Mouse (Mus musculus): ENCODE data around the gene Dnmt3c. TPM values are rescaled to one million over a fixed set of nuclear protein-coding genes. Genes with fewer than 3 reads are reported as not detected.
"Not testable (repeated sequence)": the region's sequence is repeated elsewhere in the genome, so short reads cannot be mapped to it uniquely, and the experiment has no call there.

The Dnmt3c gene
- polyA plus RNA-seq (2015; fragmentation: Nextera tagmentation; extraction: Ambion mirVana) = not detected in 2 replicates

GRCm38 (mm10) chr2:153696352-153696751 lies at the start of gene Dnmt3c:
Gene Dnmt3c (plus strand): TSS chr2:153696652.
- H3K27ac ChIP-seq (ENCODE audit: low read length) = no peak within 1 kb of the TSS
- H3K9ac ChIP-seq (ENCODE audit: low read depth, low read length) = no peak within 1 kb of the TSS
- H3K4me2 ChIP-seq (ENCODE audit: low read length) = no peak within 1 kb of the TSS
- no peak within 1 kb of the TSS for H3K4me3 ChIP-seq (ENCODE audit: low read depth, low read length)
- H3K36me3 ChIP-seq (ENCODE audit: control insufficient read depth, insufficient read depth, low read length) = no peaks in the 10 kb centered on the region
- H3K4me1 ChIP-seq (ENCODE audit: control insufficient read depth, insufficient read depth, low read length) = no peaks in the 10 kb centered on the region
- H3K9me3 ChIP-seq (replicated peaks; ENCODE audit: control insufficient read depth, low read length, poor library complexity, severe bottlenecking) = no peaks in the 10 kb centered on the region
- no peaks in the 10 kb centered on the region for H3K27me3 ChIP-seq (ENCODE audit: control insufficient read depth, insufficient read depth, low read depth, low read length)
- no peak for ATAC-seq

GRCm38 (mm10) chr2:153648773-153649297 lies 47.6 kb upstream of the Dnmt3c start:
- Histone ChIP-seq H3K9me3 (replicated peaks; ENCODE audit: control insufficient read depth, low read length, poor library complexity, severe bottlenecking) (no peaks in the 10 kb centered on the region), H3K27me3 (ENCODE audit: control insufficient read depth, insufficient read depth, low read depth, low read length) (no peaks in the 10 kb centered on the region; the same call in 1 of the 2 replicates), H3K4me2 (ENCODE audit: low read length) (peak overlapping the region; percentile 97), H3K4me3 (ENCODE audit: low read depth, low read length) (peak overlapping the region; percentile 81), H3K9ac (ENCODE audit: low read depth, low read length) (peak overlapping the region; percentile 85), H3K4me1 (ENCODE audit: control insufficient read depth, insufficient read depth, low read length) (peaks cover 18% of the 10 kb centered on the region), H3K36me3 (ENCODE audit: control insufficient read depth, insufficient read depth, low read length) (no peaks in the 10 kb centered on the region), H3K27ac (ENCODE audit: low read length) (no peak overlapping the region)
- 19% methylated on average over 9 of the region's 14 CpGs for WGBS
- ATAC-seq = no peak

- Histone ChIP-seq H3K4me2 (ENCODE audit: low read length) (peak within 1 kb of the TSS; percentile 97), H3K36me3 (ENCODE audit: control insufficient read depth, insufficient read depth, low read length) (no peaks in the 10 kb centered on the region), H3K27ac (ENCODE audit: low read length) (0 out of 2 replicates have a peak within 1 kb of the TSS, but pooled peaks have one; percentile 38), H3K9ac (ENCODE audit: low read depth, low read length) (peak within 1 kb of the TSS; percentile 85), H3K4me3 (ENCODE audit: low read depth, low read length) (peak within 1 kb of the TSS; percentile 81), H3K27me3 (ENCODE audit: control insufficient read depth, insufficient read depth, low read depth, low read length) (no peaks in the 10 kb centered on the region; the same call in 1 of the 2 replicates), H3K4me1 (ENCODE audit: control insufficient read depth, insufficient read depth, low read length) (peaks cover 18% of the 10 kb centered on the region), H3K9me3 (replicated peaks; ENCODE audit: control insufficient read depth, low read length, poor library complexity, severe bottlenecking) (no peaks in the 10 kb centered on the region)
- WGBS = under 1% methylated on average over 63 of the region's 93 CpGs
- peak; percentile 93 for ATAC-seq
Measured at GRCm38 (mm10) chr2:153649298-153650013, 47.0 kb upstream of the Dnmt3c start, which contains the start of gene Dnmt3b. Gene Dnmt3b (plus strand): TSS chr2:153649450.

GRCm38 (mm10) chr2:153650014-153650687 lies 46.3 kb upstream of the Dnmt3c start:
- H3K9ac ChIP-seq (ENCODE audit: low read depth, low read length) = peak overlapping the region; percentile 85
- H3K27ac ChIP-seq (ENCODE audit: low read length) = no peak overlapping the region
- H3K9me3 ChIP-seq (replicated peaks; ENCODE audit: control insufficient read depth, low read length, poor library complexity, severe bottlenecking) = no peaks in the 10 kb centered on the region
- no peaks in the 10 kb centered on the region for H3K36me3 ChIP-seq (ENCODE audit: control insufficient read depth, insufficient read depth, low read length)
- peak overlapping the region; percentile 97 for H3K4me2 ChIP-seq (ENCODE audit: low read length)
- peak overlapping the region; percentile 81 for H3K4me3 ChIP-seq (ENCODE audit: low read depth, low read length)
- H3K4me1 ChIP-seq (ENCODE audit: control insufficient read depth, insufficient read depth, low read length) = peaks cover 18% of the 10 kb centered on the region
- 0 out of 2 replicates have a peak, but pooled peaks have one; percentile 7 for ATAC-seq
- no peaks in the 10 kb centered on the region; the same call in 1 of the 2 replicates for H3K27me3 ChIP-seq (ENCODE audit: control insufficient read depth, insufficient read depth, low read depth, low read length)
- 2% methylated on average over 28 of the region's 28 CpGs for WGBS

GRCm38 (mm10) chr2:153651681-153652080 lies 44.8 kb upstream of the Dnmt3c start:
- H3K36me3 ChIP-seq (ENCODE audit: control insufficient read depth, insufficient read depth, low read length) = no peaks in the 10 kb centered on the region
- no peaks in the 10 kb centered on the region for H3K9me3 ChIP-seq (replicated peaks; ENCODE audit: control insufficient read depth, low read length, poor library complexity, severe bottlenecking)
- H3K27ac ChIP-seq (ENCODE audit: low read length) = no peak overlapping the region
- H3K4me3 ChIP-seq (ENCODE audit: low read depth, low read length) = no peak overlapping the region
- H3K4me2 ChIP-seq (ENCODE audit: low read length) = no peak overlapping the region
- peaks cover 18% of the 10 kb centered on the region for H3K4me1 ChIP-seq (ENCODE audit: control insufficient read depth, insufficient read depth, low read length)
- WGBS = 32% methylated on average over 3 of the region's 3 CpGs
- H3K27me3 ChIP-seq (ENCODE audit: control insufficient read depth, insufficient read depth, low read depth, low read length) = no peaks in the 10 kb centered on the region; the same call in 1 of the 2 replicates
- no peak for ATAC-seq
- H3K9ac ChIP-seq (ENCODE audit: low read depth, low read length) = no peak overlapping the region

GRCm38 (mm10) chr2:153657659-153658058 lies 38.8 kb upstream of the Dnmt3c start:
- not testable (repeated sequence) for H3K27ac ChIP-seq (ENCODE audit: low read length); H3K9me3 ChIP-seq (replicated peaks; ENCODE audit: control insufficient read depth, low read length, poor library complexity, severe bottlenecking); H3K27me3 ChIP-seq (ENCODE audit: control insufficient read depth, insufficient read depth, low read depth, low read length); ATAC-seq; H3K4me1 ChIP-seq (ENCODE audit: control insufficient read depth, insufficient read depth, low read length); H3K4me3 ChIP-seq (ENCODE audit: low read depth, low read length); H3K4me2 ChIP-seq (ENCODE audit: low read length); H3K36me3 ChIP-seq (ENCODE audit: control insufficient read depth, insufficient read depth, low read length); H3K9ac ChIP-seq (ENCODE audit: low read depth, low read length)
- 89% methylated on average over 6 of the region's 8 CpGs for WGBS

- Histone ChIP-seq H3K27ac (ENCODE audit: low read length) (no peak overlapping the region), H3K9ac (ENCODE audit: low read depth, low read length) (no peak overlapping the region), H3K36me3 (ENCODE audit: control insufficient read depth, insufficient read depth, low read length) (no peaks in the 10 kb centered on the region; the same call in 1 of the 2 replicates), H3K4me1 (ENCODE audit: control insufficient read depth, insufficient read depth, low read length) (no peaks in the 10 kb centered on the region), H3K9me3 (replicated peaks; ENCODE audit: control insufficient read depth, low read length, poor library complexity, severe bottlenecking) (no peaks in the 10 kb centered on the region), H3K4me3 (ENCODE audit: low read depth, low read length) (no peak overlapping the region), H3K27me3 (ENCODE audit: control insufficient read depth, insufficient read depth, low read depth, low read length) (no peaks in the 10 kb centered on the region), H3K4me2 (ENCODE audit: low read length) (no peak overlapping the region)
- 52% methylated on average over 3 of the region's 3 CpGs for WGBS
- ATAC-seq = no peak
Measured at GRCm38 (mm10) chr2:153660616-153661015, 35.8 kb upstream of the Dnmt3c start.

GRCm38 (mm10) chr2:153665401-153665800 lies 31.1 kb upstream of the Dnmt3c start:
- no peaks in the 10 kb centered on the region for H3K27me3 ChIP-seq (ENCODE audit: control insufficient read depth, insufficient read depth, low read depth, low read length)
- no peak overlapping the region for H3K9ac ChIP-seq (ENCODE audit: low read depth, low read length)
- no peaks in the 10 kb centered on the region; the same call in 1 of the 2 replicates for H3K36me3 ChIP-seq (ENCODE audit: control insufficient read depth, insufficient read depth, low read length)
- no peaks in the 10 kb centered on the region for H3K9me3 ChIP-seq (replicated peaks; ENCODE audit: control insufficient read depth, low read length, poor library complexity, severe bottlenecking)
- no peak overlapping the region for H3K27ac ChIP-seq (ENCODE audit: low read length)
- H3K4me2 ChIP-seq (ENCODE audit: low read length) = no peak overlapping the region
- 90% methylated on average over 7 of the region's 7 CpGs for WGBS
- ATAC-seq = no peak
- no peaks in the 10 kb centered on the region for H3K4me1 ChIP-seq (ENCODE audit: control insufficient read depth, insufficient read depth, low read length)
- H3K4me3 ChIP-seq (ENCODE audit: low read depth, low read length) = no peak overlapping the region
